Mouse (Mus musculus) ES-E14 (cell line): ENCODE data around the gene Hfe. TPM values are rescaled to one million over a fixed set of nuclear protein-coding genes. Genes with fewer than 3 reads are reported as not detected.

ENCODE experiments used
- DNase-seq: peaks from one replicate; pipeline ENCODE4 v3.0.0-alpha.2; 2013; ENCODE audit warnings: low read depth, low spot score
- H3K27ac ChIP-seq: 2 replicates; pipeline ENCODE4 v1.5.1; 2012; ENCODE audit warnings: low read depth, mild to moderate bottlenecking, low read length, moderate library complexity, mixed read lengths; ENCODE audit not compliant: poor library complexity, insufficient read depth, severe bottlenecking
- H3K36me3 ChIP-seq: 2 replicates; pipeline ENCODE4 v1.6.1; 2012; ENCODE audit warnings: mild to moderate bottlenecking, low read length, moderate library complexity, mixed read lengths; ENCODE audit not compliant: control insufficient read depth, poor library complexity, insufficient read depth, severe bottlenecking
- H3K4me1 ChIP-seq, 2 experiments: fragments of 150-350 bp in 1 of 2; sonication (generic) in 1 of 2; 2 replicates each; pipeline ENCODE4 v1.6.1; 2012; ENCODE audit warnings: low read length in 2 of 2, mild to moderate bottlenecking in 1 of 2, mixed read lengths in 1 of 2; ENCODE audit not compliant: control insufficient read depth in 2 of 2, insufficient read depth in 2 of 2, poor library complexity in 1 of 2
- H3K4me3 ChIP-seq, 2 experiments: fragments of 150-350 bp in 1 of 2; sonication (generic) in 1 of 2; 2 replicates each; pipeline ENCODE4 v1.5.1; 2012; ENCODE audit warnings: low read length in 2 of 2, low read depth in 1 of 2, mild to moderate bottlenecking in 1 of 2, mixed read lengths in 1 of 2; ENCODE audit not compliant: insufficient read depth in 1 of 2, poor library complexity in 1 of 2, severe bottlenecking in 1 of 2
- H3K9ac ChIP-seq: 2 replicates; pipeline ENCODE4 v1.6.1; 2012; ENCODE audit warnings: low read depth, mild to moderate bottlenecking, low read length, mixed read lengths; ENCODE audit not compliant: poor library complexity, insufficient read depth, severe bottlenecking
- H3K9me3 ChIP-seq: fragments of 150-350 bp; sonication (generic); 2 replicates; pipeline ENCODE4 v1.6.1; 2012; ENCODE audit warnings: low read depth, mild to moderate bottlenecking, low read length; ENCODE audit not compliant: control insufficient read depth, insufficient read depth
- CHD2 ChIP-seq: IDR thresholded peaks from 2 replicates; pipeline ENCODE4 v1.6.1; 2014; ENCODE audit warnings: mild to moderate bottlenecking, low read depth, low read length, inconsistent platforms
- HCFC1 ChIP-seq: IDR thresholded peaks from 2 replicates; pipeline ENCODE4 v1.6.1; 2012; ENCODE audit warnings: low read length, inconsistent platforms, borderline replicate concordance; ENCODE audit not compliant: insufficient read depth
- MAFK ChIP-seq: IDR thresholded peaks from 2 replicates; pipeline ENCODE4 v1.6.1; 2014; ENCODE audit warnings: mild to moderate bottlenecking, low read depth, low read length, inconsistent platforms; ENCODE audit not compliant: insufficient read depth
- ZC3H11A ChIP-seq: IDR thresholded peaks from 2 replicates; pipeline ENCODE4 v1.6.1; 2012; ENCODE audit warnings: low read depth, mild to moderate bottlenecking, inconsistent platforms, low read length, borderline replicate concordance
- ZNF384 ChIP-seq: IDR thresholded peaks from 2 replicates; pipeline ENCODE4 v1.6.1; 2012; ENCODE audit warnings: low read depth, low read length, inconsistent platforms
- in situ Hi-C, 2 experiments: fragments of 600-800 bp; cut with MboI; formaldehyde crosslinking; loops; one replicate each; pipeline ENCODE4 v1.15.1; 2025; ENCODE audit warnings: low sequenced_read_pairs in 2 of 2, inconsistent platforms in 1 of 2; ENCODE audit not compliant: unreplicated experiment in 2 of 2
- total RNA-seq: library from RNA; depleted of rRNA; stranded (reverse); fragments of 300-350 nt; gene quantifications from 2 replicates; pipeline ENCODE4 v1.2.3, GENCODE M21; 2012; rRNA removed

Hfe gene
- total RNA-seq, 1 experiment, result 1.5 TPM

DNA sequence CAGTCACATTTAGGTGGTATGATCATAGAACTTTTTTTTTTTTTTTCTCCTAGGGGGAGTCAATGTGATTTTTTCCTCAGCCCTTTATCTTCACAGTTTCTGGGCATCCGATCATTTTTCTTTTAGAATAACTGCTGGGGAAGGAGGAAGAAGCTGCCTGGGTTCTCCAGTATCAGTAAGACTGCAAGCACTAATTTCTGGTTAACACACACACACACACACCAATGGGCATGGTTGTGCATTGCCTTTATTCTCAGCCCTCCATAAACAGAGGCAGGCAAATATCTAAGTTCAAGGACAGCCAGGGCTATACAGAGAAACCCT, 28.1 kb downstream of the Hfe start:
- Histone ChIP-seq H3K27ac (peak overlapping the region; percentile 34; the same call in 1 of the 2 replicates), H3K4me3 (peak overlapping the region; percentile 56 to 71), H3K9ac (peak overlapping the region; percentile 69), H3K36me3 (no peaks in the 10 kb centered on the region), H3K4me1 (peaks cover 0 to 4% of the 10 kb centered on the region in 2 experiments; a peak in 1 of 4 replicates), H3K9me3 (no peaks in the 10 kb centered on the region)
- no peak for DNase-seq
- TF ChIP-seq HCFC1 (no peak), ZNF384 (no peak), CHD2 (no peak), ZC3H11A (no peak), MAFK (no peak)
- in situ Hi-C loops, result loop anchor here (5.0 to 25.0 kb wide), 2 partner anchors 50 to 1645 kb away; partner anchors contain the start of genes Hist1h2ag (in 1 of the 2), Hist1h2ah (in 1 of the 2), Hist1h2bj (in 1 of the 2) and Hist1h2bk (in 1 of the 2)

DNA sequence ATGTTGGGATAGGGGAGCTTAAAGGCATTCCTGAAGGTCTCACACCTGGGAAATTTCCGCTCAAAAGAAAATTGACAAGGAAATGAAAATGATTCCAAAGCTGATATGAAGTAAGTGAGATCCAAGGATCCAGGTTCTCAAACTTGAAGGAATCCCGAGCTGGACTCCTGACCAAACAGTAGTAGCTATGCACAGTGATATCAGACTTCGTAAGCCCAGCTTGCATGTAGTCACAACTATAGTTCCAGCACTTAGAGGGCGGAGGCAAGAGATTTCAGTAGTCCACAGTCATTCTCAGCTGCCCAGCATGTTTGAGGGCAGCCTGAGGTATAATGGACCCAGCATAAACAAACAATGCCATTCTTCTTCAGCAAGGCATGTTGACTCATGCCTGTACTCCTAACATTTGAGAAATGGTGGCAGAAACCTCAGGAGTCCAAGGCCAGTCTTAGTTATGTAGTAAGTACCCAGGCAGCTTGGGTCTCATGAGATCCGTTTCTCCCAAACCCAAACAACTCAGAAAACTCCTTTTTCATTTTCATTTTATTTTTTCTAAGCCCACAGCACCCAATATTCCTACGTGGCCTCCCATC, 28.6 kb downstream of the Hfe start:
- H3K4me1 ChIP-seq, result peaks cover 0 to 4% of the 10 kb centered on the region in 2 experiments; a peak in 1 of 4 replicates
- no peak overlapping the region for H3K27ac ChIP-seq
- in situ Hi-C loops, result loop anchor here (5.0 to 25.0 kb wide), 2 partner anchors 50 to 1645 kb away; partner anchors contain the start of genes Hist1h2ag (in 1 of the 2), Hist1h2ah (in 1 of the 2), Hist1h2bj (in 1 of the 2) and Hist1h2bk (in 1 of the 2)
- no peaks in the 10 kb centered on the region for H3K36me3 ChIP-seq
- TF ChIP-seq ZC3H11A, result no peak
- TF ChIP-seq CHD2, result no peak
- TF ChIP-seq ZNF384, result no peak
- no peak for TF ChIP-seq HCFC1
- TF ChIP-seq MAFK, result no peak
- no peak for DNase-seq
- no peaks in the 10 kb centered on the region for H3K9me3 ChIP-seq
- no peak overlapping the region for H3K9ac ChIP-seq
- H3K4me3 ChIP-seq, result no peak overlapping the region

DNA sequence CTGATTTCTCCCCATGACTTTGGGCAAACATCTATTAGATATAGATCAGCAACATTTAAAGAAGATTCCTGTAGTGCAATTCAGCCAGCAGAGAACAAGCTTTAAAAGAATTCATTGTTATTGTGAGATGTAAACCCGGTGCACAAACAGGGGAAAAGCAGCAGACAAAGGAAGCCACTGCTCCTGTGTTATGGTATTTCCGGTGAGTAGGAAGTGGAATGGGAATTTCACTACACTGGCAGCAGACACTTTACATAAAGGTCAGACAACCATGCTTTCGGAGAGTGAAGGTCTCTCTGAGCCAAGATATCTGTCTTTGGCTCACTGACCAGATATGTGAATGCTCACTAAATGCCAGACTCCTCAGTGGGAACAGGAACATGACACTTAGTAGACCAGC, 48.1 kb downstream of the Hfe start:
- Histone ChIP-seq H3K9ac (no peak overlapping the region), H3K27ac (no peak overlapping the region), H3K9me3 (no peaks in the 10 kb centered on the region), H3K4me3 (no peak overlapping the region), H3K4me1 (no peaks in the 10 kb centered on the region), H3K36me3 (no peaks in the 10 kb centered on the region)
- in situ Hi-C loops, result no loop called here
- TF ChIP-seq HCFC1 (no peak), CHD2 (no peak), MAFK (no peak), ZNF384 (no peak), ZC3H11A (no peak)
- DNase-seq, result no peak

- no peak overlapping the region for H3K27ac ChIP-seq
- no peak overlapping the region for H3K4me3 ChIP-seq
- no peaks in the 10 kb centered on the region for H3K4me1 ChIP-seq
- no peak overlapping the region for H3K9ac ChIP-seq
- TF ChIP-seq ZNF384 (no peak), MAFK (no peak), ZC3H11A (no peak), CHD2 (no peak), HCFC1 (no peak)
- in situ Hi-C loops, result no loop called here
- DNase-seq, result no peak
- no peaks in the 10 kb centered on the region for H3K36me3 ChIP-seq
- H3K9me3 ChIP-seq, result no peaks in the 10 kb centered on the region
Observed at GRCm38 (mm10) chr13:23659636-23660366, 50.9 kb downstream of the Hfe start.

Other genes starting within 250 kb of the Hfe start
- gene Btn1a1, start 245.0 kb downstream of the Hfe start, total RNA-seq, result 0.11 and 0.62 TPM in 2 replicates
- gene Btn2a2, start 222.0 kb downstream of the Hfe start, total RNA-seq, result 0.95 and 1.5 TPM in 2 replicates
- 2,382 and 2,804 TPM in 2 replicates for gene Hist1h4h, start 179.8 kb downstream of the Hfe start, total RNA-seq
- 1,402 and 1,887 TPM in 2 replicates for gene Hist1h2af, start 176.9 kb downstream of the Hfe start, total RNA-seq
- gene Hist1h3g, start 175.4 kb downstream of the Hfe start, total RNA-seq, result 436 and 621 TPM in 2 replicates
- gene Hist1h2bh, start 167.5 kb downstream of the Hfe start, total RNA-seq, result 98.5 and 146 TPM in 2 replicates
- 245 and 289 TPM in 2 replicates for gene Hist1h3f, start 166.8 kb downstream of the Hfe start, total RNA-seq
- gene Hist1h4f, start 159.2 kb downstream of the Hfe start, total RNA-seq, result 1,886 and 2,172 TPM in 2 replicates
- gene Hist1h1d, start 157.6 kb downstream of the Hfe start, total RNA-seq, result 68.4 and 97.6 TPM in 2 replicates
- gene Hist1h3e, start 148.5 kb downstream of the Hfe start, total RNA-seq, result 792 and 864 TPM in 2 replicates
- 587 and 755 TPM in 2 replicates for gene Hist1h2ae, start 139.6 kb downstream of the Hfe start, total RNA-seq
- 1,383 and 2,074 TPM in 2 replicates for gene Hist1h2bg, start 139.5 kb downstream of the Hfe start, total RNA-seq
- 677 and 970 TPM in 2 replicates for gene Hist1h2bf, start 136.7 kb downstream of the Hfe start, total RNA-seq
- 1,000 and 1,148 TPM in 2 replicates for gene Hist1h2ad, start 136.5 kb downstream of the Hfe start, total RNA-seq
- gene Hist1h3d, start 135.1 kb downstream of the Hfe start, total RNA-seq, result 80.2 and 103 TPM in 2 replicates
- gene Hist1h4d, start 129.3 kb downstream of the Hfe start, total RNA-seq, result 713 and 869 TPM in 2 replicates
- gene Hist1h2be, start 89.7 kb downstream of the Hfe start, total RNA-seq, result 119 and 195 TPM in 2 replicates
- gene Hist1h1e, start 88.3 kb downstream of the Hfe start, total RNA-seq, result 131 and 207 TPM in 2 replicates
- 112 and 141 TPM in 2 replicates for gene Hist1h2ac, start 26.9 kb downstream of the Hfe start, total RNA-seq
- 355 and 545 TPM in 2 replicates for gene Hist1h2bc, start 26.7 kb downstream of the Hfe start, total RNA-seq
- gene Hist1h1t, start 15.0 kb downstream of the Hfe start, total RNA-seq, result 7.7 and 13.3 TPM in 2 replicates
- 326 and 496 TPM in 2 replicates for gene Hist1h4c, start 12.4 kb downstream of the Hfe start, total RNA-seq
- 379 and 496 TPM in 2 replicates for gene Hist1h1c, start 28.0 kb upstream of the Hfe start, total RNA-seq
- 970 and 1,161 TPM in 2 replicates for gene Hist1h3c, start 34.7 kb upstream of the Hfe start, total RNA-seq
- gene Hist1h2bb, start 35.9 kb upstream of the Hfe start, total RNA-seq, result 1,224 and 1,736 TPM in 2 replicates
- 2,399 and 2,956 TPM in 2 replicates for gene Hist1h2ab, start 40.3 kb upstream of the Hfe start, total RNA-seq
- gene Hist1h3b, start 41.4 kb upstream of the Hfe start, total RNA-seq, result 667 and 954 TPM in 2 replicates
- gene Hist1h4b, start 46.2 kb upstream of the Hfe start, total RNA-seq, result 1,054 and 1,339 TPM in 2 replicates
- gene Hist1h4a, start 50.4 kb upstream of the Hfe start, total RNA-seq, result 1,331 and 1,744 TPM in 2 replicates
- gene Hist1h3a, start 51.5 kb upstream of the Hfe start, total RNA-seq, result 470 and 728 TPM in 2 replicates
- 1,149 and 1,468 TPM in 2 replicates for gene Hist1h1a, start 52.8 kb upstream of the Hfe start, total RNA-seq
- gene Trim38, start 59.1 kb upstream of the Hfe start, total RNA-seq, result 0.21 and 0.40 TPM in 2 replicates
- not detected in 2 replicates for gene Slc17a2, start 96.1 kb upstream of the Hfe start, total RNA-seq
- not detected in 2 replicates for gene Slc17a3, start 128.6 kb upstream of the Hfe start, total RNA-seq
- not detected in 2 replicates for gene Slc17a1, start 156.9 kb upstream of the Hfe start, total RNA-seq
- gene Slc17a4, start 204.2 kb upstream of the Hfe start, total RNA-seq, result not detected in 2 replicates
- 37.2 and 67.4 TPM in 2 replicates for gene Hist1h2ba, start 223.3 kb upstream of the Hfe start, total RNA-seq
- gene Hist1h2aa, start 223.6 kb upstream of the Hfe start, total RNA-seq, result 140 and 167 TPM in 2 replicates